Mouse (Mus musculus) brain, embryonic 14.5 days (tissue): ENCODE data around the gene Cyp2j6.

Source experiments
- CTCF ChIP-seq: fragments of 200-500 bp; IDR thresholded peaks from 2 replicates; pipeline ENCODE4 v1.5.1; 2012; ENCODE audit warnings: inconsistent platforms, mild to moderate bottlenecking, moderate library complexity, borderline replicate concordance; ENCODE audit not compliant: insufficient read depth, insufficient read length; ENCODE audit errors: extremely low read depth
- POLR2A ChIP-seq: fragments of 200-500 bp; IDR thresholded peaks from 2 replicates; pipeline ENCODE4 v1.6.1; 2012; ENCODE audit warnings: mild to moderate bottlenecking, inconsistent platforms, borderline replicate concordance; ENCODE audit not compliant: poor library complexity, insufficient read depth, insufficient read length, severe bottlenecking; ENCODE audit errors: extremely low read depth

DNA sequence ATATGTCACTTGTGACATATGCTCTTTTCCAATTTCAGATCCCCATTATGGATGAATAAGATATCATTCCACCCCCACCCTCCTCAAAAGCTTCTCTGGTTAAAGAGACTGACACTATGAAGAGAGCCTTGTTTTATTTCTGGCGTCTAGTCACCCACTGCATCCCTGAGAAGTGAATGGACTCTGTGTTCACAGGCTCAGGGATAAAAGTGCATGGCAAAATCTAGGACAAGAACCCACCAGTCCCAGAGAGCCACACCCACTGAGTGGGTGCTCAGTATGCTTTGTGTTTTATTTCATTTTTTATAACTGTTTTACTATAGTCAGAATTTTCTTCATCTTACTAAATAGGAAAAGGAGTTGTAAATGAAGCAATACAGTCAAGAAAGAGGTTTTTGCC is 7.5 kb downstream of the Cyp2j6 start:
- TF ChIP-seq POLR2A (no peak), CTCF (no peak)
